Mouse (Mus musculus): ENCODE data around the gene Zc3h12b. TPM values are rescaled to one million over a fixed set of nuclear protein-coding genes. Genes with fewer than 3 reads are reported as not detected.

The Zc3h12b gene
- polyA plus RNA-seq, 1 experiment = 9.9 TPM

Other genes starting within 250 kb of the Zc3h12b start
- 0.20 and 0.21 TPM in 2 replicates for gene Asb12, start 153.7 kb upstream of the Zc3h12b start, polyA plus RNA-seq (2012; rRNA removed)
- not detected in 2 replicates for gene Pfn5, start 153.6 kb upstream of the Zc3h12b start, polyA plus RNA-seq (2012; rRNA removed)
- 25.9 and 28.1 TPM in 2 replicates for gene Zc4h2, start 53.2 kb upstream of the Zc3h12b start, polyA plus RNA-seq (2012; rRNA removed)
- gene Las1l, start 245.3 kb downstream of the Zc3h12b start, polyA plus RNA-seq (2012; rRNA removed) = 76.2 and 78.0 TPM in 2 replicates